Mouse (Mus musculus): ENCODE measurements around the gene Olfr761. TPM values are rescaled to one million over a fixed set of nuclear protein-coding genes. Genes with fewer than 3 reads are reported as not detected.
"Not testable (repeated sequence)": the region's sequence is repeated elsewhere in the genome, so short reads cannot be mapped to it uniquely, and the experiment has no call there.

Olfr761 gene
- polyA plus RNA-seq (2012; rRNA removed): not detected in 2 replicates

DNA sequence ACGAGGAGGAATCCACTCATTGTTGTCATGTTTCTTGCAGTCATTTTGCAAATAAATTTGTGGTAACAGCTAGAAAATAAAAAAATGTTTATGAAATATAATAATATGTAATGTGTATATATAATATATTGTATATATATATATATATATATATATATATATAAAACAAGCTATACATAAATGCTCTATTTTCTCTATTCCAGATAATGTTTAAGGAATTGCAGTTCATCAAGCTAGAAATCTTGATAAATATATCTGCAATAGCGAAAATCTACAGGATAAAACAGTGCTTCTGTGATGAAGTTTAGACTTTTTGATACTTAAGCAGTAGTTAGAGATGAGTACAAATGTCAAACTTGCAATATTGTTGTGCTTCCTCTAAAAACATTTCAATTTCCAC, at the start of gene Olfr761:
Olfr761 (minus strand) TSS at position 101 of the 400 bp plus-strand sequence.
- Histone ChIP-seq H3K4me3 (ENCODE audit: insufficient read depth, low read length) (no peak within 1 kb of the TSS), H3K4me1 (ENCODE audit: control insufficient read depth, insufficient read depth, low read length) (no peaks in the 10 kb centered on the region), H3K27ac (ENCODE audit: insufficient read depth, low read length) (no peak within 1 kb of the TSS)
- no peak for TF ChIP-seq POLR2A (IDR thresholded peaks at IDR 0.05; ENCODE audit: extremely low read depth, insufficient read depth, low read length)
- TF ChIP-seq CTCF (IDR thresholded peaks at IDR 0.05; ENCODE audit: extremely low read depth, insufficient read depth, low read length): no peak

DNA sequence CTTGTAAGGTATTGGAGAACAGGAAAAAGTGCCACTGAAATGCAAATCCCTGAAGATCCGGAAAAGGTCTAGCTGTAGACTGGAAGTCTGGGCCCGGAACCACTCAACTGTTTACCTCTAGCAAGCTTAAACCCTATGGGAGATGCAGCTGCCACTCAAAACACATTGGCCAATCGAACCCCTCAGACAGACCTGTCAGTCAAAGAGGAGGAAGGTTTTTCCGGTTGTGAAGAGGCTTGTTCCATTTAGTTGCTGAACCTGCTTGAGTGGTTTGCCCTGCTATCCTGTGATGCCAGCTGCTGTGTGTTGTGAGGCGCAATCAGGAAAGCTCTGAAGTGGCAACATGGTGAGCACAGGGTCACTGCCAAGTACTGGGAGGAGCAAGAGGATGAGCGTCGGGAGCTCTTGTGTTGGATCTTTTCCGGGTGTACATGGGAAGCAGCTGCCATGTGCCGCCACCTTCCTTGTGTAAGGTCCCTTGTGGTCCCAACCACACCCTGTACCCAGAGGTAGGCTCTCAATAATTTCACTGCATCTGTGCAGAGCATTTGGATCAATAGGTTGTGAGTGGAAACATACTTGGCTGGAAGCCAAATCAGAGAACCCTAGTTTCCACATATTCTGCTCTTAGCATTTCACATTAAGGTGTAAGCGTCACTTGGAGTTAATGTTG, 42.9 kb upstream of the Olfr761 start:
- Histone ChIP-seq H3K4me3 (ENCODE audit: insufficient read depth, low read length) (no peak overlapping the region), H3K27ac (ENCODE audit: insufficient read depth, low read length) (no peak overlapping the region), H3K4me1 (ENCODE audit: control insufficient read depth, insufficient read depth, low read length) (no peaks in the 10 kb centered on the region)
- no peak for TF ChIP-seq POLR2A (IDR thresholded peaks at IDR 0.05; ENCODE audit: extremely low read depth, insufficient read depth, low read length)
- TF ChIP-seq CTCF (IDR thresholded peaks at IDR 0.05; ENCODE audit: extremely low read depth, insufficient read depth, low read length): no peak

DNA sequence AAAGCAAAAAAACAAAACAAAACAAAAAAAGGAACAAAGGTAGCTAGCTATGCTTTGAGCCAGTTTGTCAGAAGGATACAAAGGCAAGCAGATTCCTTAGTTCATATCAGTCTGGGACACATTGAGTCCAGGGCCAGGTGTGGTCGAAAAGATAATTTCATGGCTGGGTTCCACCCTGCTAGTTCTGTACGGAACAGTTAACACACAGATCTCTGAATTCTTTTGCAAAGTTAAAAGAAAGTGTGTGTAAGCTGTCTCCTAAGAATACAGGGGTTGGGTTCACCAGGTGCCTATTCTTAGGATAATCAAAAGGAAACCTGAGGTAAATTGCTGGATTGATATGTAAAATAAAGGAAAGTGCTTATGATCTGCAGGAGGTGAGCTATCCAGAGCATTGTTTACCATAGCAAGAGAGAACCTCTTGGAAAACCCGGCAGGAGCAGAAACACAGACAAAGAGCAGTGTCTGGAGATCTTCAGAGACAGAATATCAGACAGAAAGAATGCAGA, 37.6 kb upstream of the Olfr761 start:
- TF ChIP-seq CTCF (IDR thresholded peaks at IDR 0.05; ENCODE audit: extremely low read depth, insufficient read depth, low read length) (no peak), POLR2A (IDR thresholded peaks at IDR 0.05; ENCODE audit: extremely low read depth, insufficient read depth, low read length) (no peak)

DNA sequence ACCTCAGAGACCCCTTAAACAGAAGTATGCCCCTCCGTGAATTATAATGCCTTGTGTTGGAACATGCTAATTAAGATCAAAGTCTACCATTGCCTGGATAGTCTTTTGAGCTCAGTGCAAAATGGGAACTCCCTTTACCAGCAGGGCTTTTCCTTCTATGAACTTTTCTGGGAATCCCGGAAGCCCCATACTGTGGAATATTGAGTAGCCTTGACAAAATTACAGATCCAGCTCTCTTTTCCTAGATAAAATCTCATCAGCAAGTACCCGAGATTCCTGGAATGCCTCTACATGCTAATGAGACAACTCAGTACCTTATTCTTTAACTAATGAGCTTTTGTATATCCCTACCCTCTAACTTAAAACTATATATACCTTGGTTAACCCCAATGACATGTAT, 20.7 kb upstream of the Olfr761 start:
- no peak overlapping the region for H3K27ac ChIP-seq (ENCODE audit: insufficient read depth, low read length)
- H3K4me3 ChIP-seq (ENCODE audit: insufficient read depth, low read length): no peak overlapping the region
- TF ChIP-seq CTCF (IDR thresholded peaks at IDR 0.05; ENCODE audit: extremely low read depth, insufficient read depth, low read length): no peak
- TF ChIP-seq POLR2A (IDR thresholded peaks at IDR 0.05; ENCODE audit: extremely low read depth, insufficient read depth, low read length): no peak
- no peaks in the 10 kb centered on the region for H3K4me1 ChIP-seq (ENCODE audit: control insufficient read depth, insufficient read depth, low read length)

More for the DNA sequence above, 37.6 kb upstream of the Olfr761 start:
- Histone ChIP-seq H3K4me3 (ENCODE audit: insufficient read depth, low read length) (no peak overlapping the region), H3K27ac (ENCODE audit: insufficient read depth, low read length) (no peak overlapping the region), H3K4me1 (ENCODE audit: control insufficient read depth, insufficient read depth, low read length) (no peaks in the 10 kb centered on the region)

DNA sequence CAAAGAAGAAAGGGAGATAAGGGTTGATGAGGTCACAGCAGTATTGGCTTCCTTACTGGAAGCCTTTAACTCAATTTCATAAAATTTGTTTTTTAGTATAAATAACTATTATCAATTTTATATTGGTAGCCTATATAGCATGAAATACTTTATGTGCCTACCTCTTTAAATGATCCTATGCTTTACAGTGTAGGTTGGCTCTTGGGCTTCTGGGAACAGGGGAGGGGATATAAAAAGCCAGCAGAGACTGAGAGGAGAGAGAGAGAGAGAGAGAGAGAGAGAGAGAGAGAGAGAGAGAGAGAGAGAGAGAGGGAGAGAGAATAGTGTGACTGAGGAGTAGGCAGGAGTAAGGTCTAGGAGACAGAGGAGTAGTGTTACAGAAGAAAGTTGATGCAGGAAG, 32.6 kb downstream of the Olfr761 start, which contains the start of gene Olfr128:
Olfr128 (plus strand) TSS at position 301 of the 400 bp plus-strand sequence.
- TF ChIP-seq CTCF (IDR thresholded peaks at IDR 0.05; ENCODE audit: extremely low read depth, insufficient read depth, low read length) (no peak), POLR2A (IDR thresholded peaks at IDR 0.05; ENCODE audit: extremely low read depth, insufficient read depth, low read length) (no peak)
- Histone ChIP-seq H3K4me1 (ENCODE audit: control insufficient read depth, insufficient read depth, low read length) (no peaks in the 10 kb centered on the region), H3K4me3 (ENCODE audit: insufficient read depth, low read length) (no peak within 1 kb of the TSS), H3K27ac (ENCODE audit: insufficient read depth, low read length) (no peak within 1 kb of the TSS)

DNA sequence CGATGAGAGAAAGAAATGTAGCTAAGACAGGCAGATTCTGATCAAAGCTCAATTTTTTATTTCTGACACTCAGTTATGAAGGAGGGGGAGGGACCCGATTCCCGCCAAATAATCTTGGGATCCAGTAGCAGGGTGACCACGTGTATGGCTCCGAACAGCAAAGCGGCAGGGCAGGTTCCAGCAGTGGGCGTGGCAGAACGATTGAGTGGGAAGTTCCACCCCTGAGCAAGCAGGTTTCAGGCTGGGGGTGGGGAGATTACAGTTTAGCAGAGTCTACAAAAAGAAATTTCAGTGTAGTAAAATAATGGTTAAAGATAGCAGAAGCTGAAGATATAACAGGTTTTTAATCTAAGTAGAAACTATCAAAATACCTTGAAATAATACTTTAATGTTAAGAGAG, 46.1 kb downstream of the Olfr761 start:
- not testable (repeated sequence) for H3K4me3 ChIP-seq (ENCODE audit: insufficient read depth, low read length); H3K4me1 ChIP-seq (ENCODE audit: control insufficient read depth, insufficient read depth, low read length); H3K27ac ChIP-seq (ENCODE audit: insufficient read depth, low read length)

Other genes with a start within 250 kb of the Olfr761 start
- not detected in 2 replicates for gene Olfr120, start 231.3 kb downstream of the Olfr761 start, polyA plus RNA-seq (2012; rRNA removed)
- gene Olfr121, start 204.2 kb downstream of the Olfr761 start, polyA plus RNA-seq (2012; rRNA removed): not detected in 2 replicates
- not detected in 2 replicates for gene Olfr122, start 184.5 kb downstream of the Olfr761 start, polyA plus RNA-seq (2012; rRNA removed)
- not detected in 2 replicates for gene Olfr123, start 159.6 kb downstream of the Olfr761 start, polyA plus RNA-seq (2012; rRNA removed)
- gene Olfr124, start 153.2 kb downstream of the Olfr761 start, polyA plus RNA-seq (2012; rRNA removed): not detected in 2 replicates
- not detected in 2 replicates for gene Olfr125, start 120.1 kb downstream of the Olfr761 start, polyA plus RNA-seq (2012; rRNA removed)
- gene Olfr126, start 105.6 kb downstream of the Olfr761 start, polyA plus RNA-seq (2012; rRNA removed): not detected in 2 replicates
- gene Olfr127, start 52.6 kb downstream of the Olfr761 start, polyA plus RNA-seq (2012; rRNA removed): not detected in 2 replicates
- not detected in 2 replicates for gene Olfr128, start 32.5 kb downstream of the Olfr761 start, polyA plus RNA-seq (2012; rRNA removed)
- gene Olfr129, start 107.0 kb upstream of the Olfr761 start, polyA plus RNA-seq (2012; rRNA removed): not detected in 2 replicates
- not detected in 2 replicates for gene Olfr130, start 110.8 kb upstream of the Olfr761 start, polyA plus RNA-seq (2012; rRNA removed)
- not detected in 2 replicates for gene Olfr131, start 135.6 kb upstream of the Olfr761 start, polyA plus RNA-seq (2012; rRNA removed)
- not detected in 2 replicates for gene Olfr132, start 181.4 kb upstream of the Olfr761 start, polyA plus RNA-seq (2012; rRNA removed)
- gene Olfr133, start 192.2 kb upstream of the Olfr761 start, polyA plus RNA-seq (2012; rRNA removed): not detected in 2 replicates
- not detected in 2 replicates for gene Olfr134, start 218.3 kb upstream of the Olfr761 start, polyA plus RNA-seq (2012; rRNA removed)